Mouse (Mus musculus) hindbrain, embryonic 11.5 days (tissue): ENCODE data around the gene Rmdn2. TPM values are rescaled to one million over a fixed set of nuclear protein-coding genes. Genes with fewer than 3 reads are reported as not detected.
A peak's percentile ranks its signal among the peaks of the same experiment; 100 is the strongest.

Source experiments
- ATAC-seq: fragments of 200-750 bp; cut with Nextera tagmentation; 2 replicates; pipeline ENCODE4 v1.8.0; 2017; ENCODE audit warnings: mild to moderate bottlenecking, moderate TSS enrichment, moderate library complexity; ENCODE audit not compliant: low FRiP score
- DNase-seq: peaks from one replicate; pipeline ENCODE4 v3.0.0-alpha.2; 2015; ENCODE audit warnings: low spot score
- H3K27ac ChIP-seq: fragments of 300-500 bp; sonication (generic); 2 replicates; pipeline ENCODE4 v1.5.1; 2014; ENCODE audit warnings: mild to moderate bottlenecking, low read depth, low read length
- H3K27me3 ChIP-seq: fragments of 300-500 bp; sonication (generic); 2 replicates; pipeline ENCODE4 v1.6.1; 2014; ENCODE audit warnings: mild to moderate bottlenecking, low read length, moderate library complexity, mixed read lengths; ENCODE audit not compliant: control insufficient read depth, insufficient read depth
- H3K36me3 ChIP-seq: fragments of 300-500 bp; sonication (generic); 2 replicates; pipeline ENCODE4 v1.6.1; 2014; ENCODE audit warnings: mild to moderate bottlenecking, low read length, moderate library complexity, mixed read lengths; ENCODE audit not compliant: control insufficient read depth, insufficient read depth
- H3K4me1 ChIP-seq: fragments of 300-500 bp; sonication (generic); replicated peaks from 2 replicates; pipeline ENCODE4 v1.6.1; 2014; ENCODE audit warnings: low read length, mixed read lengths; ENCODE audit not compliant: control insufficient read depth, insufficient read depth
- H3K4me2 ChIP-seq: fragments of 300-500 bp; sonication (generic); replicated peaks from 2 replicates; pipeline ENCODE4 v1.6.1; 2014; ENCODE audit warnings: mild to moderate bottlenecking, low read depth, low read length
- H3K4me3 ChIP-seq: fragments of 300-500 bp; sonication (generic); 2 replicates; pipeline ENCODE4 v1.5.1; 2014; ENCODE audit warnings: low read depth, low read length
- H3K9ac ChIP-seq: fragments of 300-500 bp; sonication (generic); 2 replicates; pipeline ENCODE4 v1.6.1; 2014; ENCODE audit warnings: low read depth, low read length
- H3K9me3 ChIP-seq: fragments of 300-500 bp; sonication (generic); 2 replicates; pipeline ENCODE4 v1.6.1; 2016; ENCODE audit warnings: low read length; ENCODE audit not compliant: control insufficient read depth
- WGBS: fragments of 180-500 bp; shearing (Covaris S2); extraction: QIAGEN DNeasy Blood & Tissue Kit; methylation state at CpG from one replicate; pipeline ENCODE4 v1.1.7; 2014; 5-methylcytosine and 5-hydroxymethylcytosine counted together
- polyA plus RNA-seq: library from polyadenylated mRNA; unstranded; fragments of >200 nt; fragmentation: Nextera tagmentation; extraction: Ambion mirVana; gene quantifications from 2 replicates; pipeline ENCODE4 v1.2.1, GENCODE M21; 2014

Gene Rmdn2
- polyA plus RNA-seq = 5.2 and 7.9 TPM in 2 replicates

- no peak within 1 kb of the TSS for H3K27ac ChIP-seq
- no peak within 1 kb of the TSS for H3K4me3 ChIP-seq
- H3K27me3 ChIP-seq = no peaks in the 10 kb centered on the region
- no peaks in the 10 kb centered on the region for H3K36me3 ChIP-seq
- DNase-seq = no peak
- H3K4me2 ChIP-seq = no peak within 1 kb of the TSS
- H3K4me1 ChIP-seq = no peaks in the 10 kb centered on the region
- no peaks in the 10 kb centered on the region for H3K9me3 ChIP-seq
- no peak within 1 kb of the TSS for H3K9ac ChIP-seq
- WGBS = 86% methylated on average over 4 of the region's 4 CpGs
- no peak for ATAC-seq
Observed at GRCm38 (mm10) chr17:79611545-79611944, at the start of gene Rmdn2. Gene Rmdn2 (plus strand): TSS chr17:79611863.

DNA sequence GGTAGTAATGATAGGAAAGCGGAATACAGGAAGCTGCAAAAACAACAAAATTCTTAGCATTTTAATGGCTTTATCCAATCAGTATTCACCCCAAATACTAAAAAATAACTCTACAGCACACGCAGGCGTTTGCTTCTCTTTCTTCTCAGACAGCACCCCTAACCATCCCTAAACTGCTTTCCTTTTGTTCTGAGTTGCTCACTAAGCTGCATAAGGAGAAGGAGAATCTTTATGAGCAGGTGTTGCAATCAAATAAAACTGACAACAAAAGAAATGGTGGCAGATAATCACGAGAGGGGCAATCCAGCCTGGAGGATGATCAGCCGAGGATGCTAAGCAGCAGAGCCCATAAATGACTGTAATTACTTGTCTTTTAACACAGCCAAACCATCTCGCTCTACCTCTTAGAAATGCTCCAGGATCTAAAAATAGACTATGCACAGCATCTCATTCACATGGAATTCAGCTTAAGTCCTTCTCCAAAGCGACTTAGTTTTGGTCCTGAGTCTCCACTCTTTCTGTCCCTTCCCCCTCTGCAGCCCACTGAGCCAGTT, 48.5 kb upstream of the Rmdn2 start:
- Histone ChIP-seq H3K9me3 (peaks cover 5% of the 10 kb centered on the region; the same call in 1 of the 2 replicates), H3K4me3 (no peak overlapping the region), H3K9ac (no peak overlapping the region), H3K27ac (no peak overlapping the region), H3K4me1 (no peaks in the 10 kb centered on the region), H3K36me3 (no peaks in the 10 kb centered on the region), H3K27me3 (no peaks in the 10 kb centered on the region), H3K4me2 (no peak overlapping the region)
- no peak for ATAC-seq
- no peak for DNase-seq
- 79% methylated on average over 7 of the region's 7 CpGs for WGBS

DNA sequence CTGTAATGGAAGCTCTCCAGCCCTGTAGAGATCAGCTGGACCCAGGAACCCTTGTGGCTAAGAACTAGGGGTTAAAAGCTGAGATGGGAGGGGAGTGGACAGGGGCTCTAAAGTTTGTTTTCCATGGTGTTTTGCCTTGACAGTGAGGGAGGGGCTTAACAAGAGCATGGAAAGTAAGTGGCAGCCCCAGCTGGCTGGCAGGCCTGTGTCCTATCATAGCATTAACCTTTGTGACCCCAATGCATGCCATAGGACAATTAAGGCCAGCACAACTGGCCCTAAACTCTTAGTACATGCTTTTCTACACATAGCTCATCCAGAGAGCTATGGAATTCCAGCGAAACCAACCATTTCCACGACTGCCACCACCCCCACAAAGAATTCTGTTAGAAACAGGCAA, 47.9 kb upstream of the Rmdn2 start:
- ATAC-seq (no peak), DNase-seq (no peak)
- H3K4me3 ChIP-seq = no peak overlapping the region

GRCm38 (mm10) chr17:79565241-79565961, 46.3 kb upstream of the Rmdn2 start:
- 0 out of 2 replicates have a peak, but pooled peaks have one; percentile 22 for ATAC-seq
- Histone ChIP-seq H3K9ac (no peak overlapping the region), H3K27ac (no peak overlapping the region)

More for the DNA sequence above, 47.9 kb upstream of the Rmdn2 start:
- Histone ChIP-seq H3K9me3 (peaks cover 5% of the 10 kb centered on the region; the same call in 1 of the 2 replicates), H3K27ac (no peak overlapping the region), H3K36me3 (no peaks in the 10 kb centered on the region), H3K27me3 (no peaks in the 10 kb centered on the region), H3K9ac (no peak overlapping the region), H3K4me2 (no peak overlapping the region), H3K4me1 (no peaks in the 10 kb centered on the region)
- 59% methylated on average over 2 of the region's 2 CpGs for WGBS

DNA sequence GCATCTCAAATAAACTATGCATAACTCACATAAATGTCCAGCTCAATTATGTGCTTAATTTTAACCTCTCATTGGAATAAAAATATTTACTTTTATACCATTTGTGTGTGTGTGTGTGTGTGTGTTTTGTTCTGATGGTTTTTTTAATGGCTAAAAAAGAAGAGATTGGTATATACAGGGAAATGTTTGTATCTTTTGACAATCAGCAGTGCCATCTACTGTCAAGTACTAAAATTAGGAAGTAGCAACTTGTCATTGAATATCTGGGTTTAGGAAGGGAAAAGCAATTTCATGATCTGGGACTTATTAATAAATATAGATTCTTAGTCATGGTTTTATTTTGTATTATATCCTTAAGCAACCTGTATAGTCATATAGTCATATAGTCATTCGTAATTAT, 43.3 kb upstream of the Rmdn2 start:
- ATAC-seq (no peak), DNase-seq (no peak)

More at GRCm38 (mm10) chr17:79565241-79565961, 46.3 kb upstream of the Rmdn2 start:
- Histone ChIP-seq H3K4me3 (no peak overlapping the region), H3K4me2 (no peak overlapping the region), H3K4me1 (no peaks in the 10 kb centered on the region), H3K9me3 (peaks cover under 1% of the 10 kb centered on the region; the same call in 1 of the 2 replicates), H3K36me3 (no peaks in the 10 kb centered on the region), H3K27me3 (no peaks in the 10 kb centered on the region)
- 39% methylated on average over 9 of the region's 9 CpGs for WGBS
- DNase-seq = no peak

GRCm38 (mm10) chr17:79578328-79578727, 33.3 kb upstream of the Rmdn2 start:
- 87% methylated on average over 7 of the region's 7 CpGs for WGBS
- Histone ChIP-seq H3K9me3 (no peaks in the 10 kb centered on the region), H3K4me2 (no peak overlapping the region), H3K4me1 (no peaks in the 10 kb centered on the region), H3K36me3 (no peaks in the 10 kb centered on the region), H3K27ac (no peak overlapping the region), H3K9ac (no peak overlapping the region), H3K27me3 (no peaks in the 10 kb centered on the region), H3K4me3 (no peak overlapping the region)
- no peak for DNase-seq
- ATAC-seq = no peak

More for the DNA sequence above, 43.3 kb upstream of the Rmdn2 start:
- Histone ChIP-seq H3K9ac (no peak overlapping the region), H3K4me1 (no peaks in the 10 kb centered on the region), H3K4me2 (no peak overlapping the region), H3K27ac (no peak overlapping the region), H3K36me3 (no peaks in the 10 kb centered on the region), H3K9me3 (no peaks in the 10 kb centered on the region), H3K27me3 (no peaks in the 10 kb centered on the region), H3K4me3 (no peak overlapping the region)
- 90% methylated on average over 1 of the region's 1 CpGs for WGBS

GRCm38 (mm10) chr17:79580264-79580920, 31.3 kb upstream of the Rmdn2 start:
- ATAC-seq (peak; percentile 87), DNase-seq (peak; percentile 85)
- Histone ChIP-seq H3K9me3 (no peaks in the 10 kb centered on the region), H3K4me1 (no peaks in the 10 kb centered on the region), H3K9ac (no peak overlapping the region), H3K4me2 (no peak overlapping the region), H3K27me3 (no peaks in the 10 kb centered on the region), H3K36me3 (no peaks in the 10 kb centered on the region), H3K27ac (no peak overlapping the region), H3K4me3 (no peak overlapping the region)
- 69% methylated on average over 6 of the region's 6 CpGs for WGBS

DNA sequence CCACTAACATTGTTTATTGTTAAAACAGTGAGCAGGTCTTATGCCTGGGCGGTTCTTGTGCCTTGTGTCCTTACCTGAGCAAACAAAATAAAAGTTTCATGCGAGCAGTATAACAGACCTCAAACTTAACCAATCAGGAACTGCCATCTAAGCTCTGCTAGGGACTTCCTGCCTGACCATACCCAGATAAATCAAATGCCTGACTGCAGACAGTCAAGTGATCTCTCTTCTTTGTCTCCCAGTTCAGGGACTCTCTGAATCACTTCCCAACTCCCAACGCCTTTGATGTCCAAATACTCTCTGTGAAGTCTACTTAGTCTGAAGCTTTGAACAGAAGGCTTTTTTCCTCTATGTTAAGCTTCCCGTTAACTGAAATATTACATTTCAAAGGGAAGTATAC, 28.2 kb upstream of the Rmdn2 start:
- DNase-seq (no peak), ATAC-seq (no peak)
- Histone ChIP-seq H3K27me3 (no peaks in the 10 kb centered on the region), H3K9me3 (no peaks in the 10 kb centered on the region), H3K27ac (no peak overlapping the region), H3K4me2 (no peak overlapping the region), H3K9ac (no peak overlapping the region), H3K36me3 (no peaks in the 10 kb centered on the region), H3K4me3 (no peak overlapping the region), H3K4me1 (no peaks in the 10 kb centered on the region)
- 75% methylated on average over 4 of the region's 4 CpGs for WGBS
